Mouse (Mus musculus): ENCODE data around the gene Gja8.

DNA sequence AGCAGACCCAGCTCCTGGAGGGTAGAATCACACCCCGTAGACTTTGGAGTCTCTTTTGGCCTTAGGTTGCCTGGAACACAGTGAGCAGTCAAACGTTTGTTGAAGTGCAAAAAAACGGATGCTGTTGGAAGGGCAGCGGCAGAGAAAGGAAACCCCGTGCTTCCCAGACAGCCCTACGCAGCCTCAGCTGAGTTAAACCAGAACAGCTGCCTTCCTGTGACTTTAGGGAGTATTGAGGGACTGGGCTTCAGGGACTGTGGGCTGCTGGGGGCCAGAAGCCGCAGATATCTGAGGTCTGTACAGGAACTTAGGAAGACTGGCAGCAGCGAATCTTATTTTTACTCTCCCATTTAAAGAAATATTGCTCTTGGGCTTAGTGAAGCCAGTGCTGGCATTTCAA is 34.8 kb upstream of the Gja8 start:
- TF ChIP-seq GATA1 (IDR thresholded peaks at IDR 0.05; ENCODE audit: low read length) = no peak
- no peak for TF ChIP-seq TAL1 (IDR thresholded peaks at IDR 0.05; ENCODE audit: low read length)
